Mouse (Mus musculus): Measurements from ENCODE around the gene Crtac1. TPM values are rescaled to one million over a fixed set of nuclear protein-coding genes. Genes with fewer than 3 reads are reported as not detected.

Crtac1 gene
- total and polyA plus RNA-seq, 3 experiments = not detected

- TF ChIP-seq CHD1 (IDR thresholded peaks at IDR 0.05; ENCODE audit: low read depth, low read length) (no peak), HCFC1 (IDR thresholded peaks at IDR 0.05; ENCODE audit: low read depth, low read length) (no peak)
These were observed 174.3 kb downstream of the Crtac1 start (continued) for GRCm38 (mm10) chr19:42257241-42257635.

GRCm38 (mm10) chr19:42256611-42257240 is 174.9 kb downstream of the Crtac1 start:
- Histone ChIP-seq H3K27me3 (replicated peaks) (peaks cover 21% of the 10 kb centered on the region), H3K4me3 (replicated peaks in 1 of 3; ENCODE audit: low read depth in 2 of 3, low read length in 2 of 3, poor library complexity in 1 of 3) (no peak overlapping the region), H3K36me3 (replicated peaks in 1 of 2; ENCODE audit: control insufficient read depth in 1 of 2, insufficient read depth in 1 of 2, low read length in 1 of 2) (no peaks in the 10 kb centered on the region), H3K4me2 (ENCODE audit: insufficient read depth, low read depth, poor library complexity, severe bottlenecking) (no peak overlapping the region), H3K79me2 (replicated peaks; ENCODE audit: control insufficient read depth, extremely low read depth, insufficient read depth, poor library complexity, severe bottlenecking) (no peaks in the 10 kb centered on the region), H3K4me1 (ENCODE audit: control insufficient read depth in 1 of 2, insufficient read depth in 2 of 2) (peaks cover 13 to 29% of the 10 kb centered on the region in 2 experiments), H3K27ac (ENCODE audit: insufficient read depth, low read depth) (no peak overlapping the region), H3K9me3 (replicated peaks; ENCODE audit: low read length) (no peaks in the 10 kb centered on the region), H3K9ac (ENCODE audit: insufficient read depth, low read depth) (no peak overlapping the region)
- in situ Hi-C loops (cut with MboI; ENCODE audit: low pct_ligation_motif_present, low pct_unique_long_range_greater_than_20kb, low sequenced_read_pairs) = no loop called here
- dilution Hi-C loops (cut with MboI; ENCODE audit: extremely low pct_ligation_motif_present, extremely low pct_unique_long_range_greater_than_20kb, low sequenced_read_pairs) = no loop called here
- DNase-seq (ENCODE audit: extremely low read depth) = no peak
- TF ChIP-seq CHD1 (IDR thresholded peaks at IDR 0.05; ENCODE audit: low read depth, low read length) = no peak
- TF ChIP-seq MAFK (IDR thresholded peaks at IDR 0.05; ENCODE audit: insufficient replicate concordance, low read length) = no peak
- TF ChIP-seq BHLHE40 (IDR thresholded peaks at IDR 0.05; ENCODE audit: low read depth, low read length) = no peak
- no peak for TF ChIP-seq GABPA (IDR thresholded peaks at IDR 0.05; ENCODE audit: insufficient replicate concordance, low read depth, low read length)
- TF ChIP-seq JUN (IDR thresholded peaks at IDR 0.05; ENCODE audit: insufficient read depth, low read depth, low read length) = no peak
- TF ChIP-seq USF1 (IDR thresholded peaks at IDR 0.05; ENCODE audit: low read depth, low read length) = no peak
- TF ChIP-seq MAZ (IDR thresholded peaks at IDR 0.05; ENCODE audit: low read depth, low read length) = no peak
- no peak for TF ChIP-seq UBTF (IDR thresholded peaks at IDR 0.05; ENCODE audit: low read depth, low read length)
- TF ChIP-seq SMC3 (IDR thresholded peaks at IDR 0.05; ENCODE audit: low read depth, low read length) = no peak
- no peak for TF ChIP-seq MYC (IDR thresholded peaks at IDR 0.05; ENCODE audit: low read depth, low read length)
- no peak for TF ChIP-seq SIN3A (IDR thresholded peaks at IDR 0.05; ENCODE audit: low read length)
- no peak for TF ChIP-seq ZNF384 (IDR thresholded peaks at IDR 0.05; ENCODE audit: low read depth, low read length)
- no peak for TF ChIP-seq MEF2A (IDR thresholded peaks at IDR 0.05; ENCODE audit: borderline replicate concordance, low read depth, low read length)
- TF ChIP-seq TCF12 (IDR thresholded peaks at IDR 0.05; ENCODE audit: low read depth, low read length) = no peak
- TF ChIP-seq CTCF (conservative IDR thresholded peaks at IDR 0.05 in 1 of 2, IDR thresholded peaks at IDR 0.05 in 1 of 2; ENCODE audit: low read depth in 2 of 2, low read length in 2 of 2) = no peak
- TF ChIP-seq CHD2 (IDR thresholded peaks at IDR 0.05; ENCODE audit: low read length) = no peak
- no peak for TF ChIP-seq PAX5 (IDR thresholded peaks at IDR 0.05; ENCODE audit: low read length)
- TF ChIP-seq POLR2AphosphoS2 (IDR thresholded peaks at IDR 0.05; ENCODE audit: low read depth, low read length) = no peak

Data from CH12.LX (cell line).